Mouse (Mus musculus): Measurements from ENCODE around the gene Gmfb.

DNA sequence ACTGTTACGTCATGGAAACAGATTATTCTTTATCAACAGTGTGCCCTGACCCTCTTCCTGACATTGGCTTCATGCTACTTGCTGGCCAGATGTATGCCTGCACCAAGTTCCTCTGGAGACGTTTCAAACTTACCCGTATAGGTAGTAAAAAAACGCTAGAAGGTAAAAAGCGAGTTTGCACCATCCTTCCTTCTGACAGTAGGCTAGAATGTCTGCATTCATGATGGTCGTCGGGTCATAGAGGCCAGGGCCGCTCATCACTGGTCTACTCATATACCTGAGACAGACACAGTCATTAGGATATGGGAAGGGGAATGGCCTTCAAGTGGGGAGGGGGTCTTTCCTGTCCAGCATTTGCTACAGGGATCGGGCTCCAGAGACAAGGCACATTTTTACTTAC is 43.3 kb downstream of the Gmfb start:
- TF ChIP-seq NANOG (IDR thresholded peaks at IDR 0.05; ENCODE audit: borderline replicate concordance, low read length) (no peak), CTCF (conservative IDR thresholded peaks at IDR 0.05; ENCODE audit: low read length) (no peak)
